Mouse (Mus musculus): ENCODE data around the gene Zcchc4.
"Not testable (repeated sequence)": the region's sequence is repeated elsewhere in the genome, so short reads cannot be mapped to it uniquely, and the experiment has no call there.

Zcchc4 gene

GRCm38 (mm10) chr5:52775237-52775636 lies at the start of gene Zcchc4:
Gene Zcchc4, plus strand, starts transcription at chr5:52775409.
- DNase-seq, result no peak

- DNase-seq, result no peak
Measured at GRCm38 (mm10) chr5:52727747-52728146, 47.5 kb upstream of the Zcchc4 start.

- no peak for DNase-seq
Measured at GRCm38 (mm10) chr5:52732811-52733210, 42.4 kb upstream of the Zcchc4 start.

GRCm38 (mm10) chr5:52736046-52736445 lies 39.2 kb upstream of the Zcchc4 start:
- no peak for DNase-seq

GRCm38 (mm10) chr5:52741391-52742111 lies 33.7 kb upstream of the Zcchc4 start, which contains the start of gene Pi4k2b:
Gene Pi4k2b, plus strand, starts transcription at chr5:52741574.
- peak; percentile 16 to 44 for DNase-seq

GRCm38 (mm10) chr5:52742112-52742813 lies 32.9 kb upstream of the Zcchc4 start:
- DNase-seq, result peak in 1 of 2 experiments; percentile 4

GRCm38 (mm10) chr5:52743231-52743630 lies 32.0 kb upstream of the Zcchc4 start:
- DNase-seq, result no peak

- DNase-seq, result no peak
Measured at GRCm38 (mm10) chr5:52746920-52747319, 28.3 kb upstream of the Zcchc4 start.

GRCm38 (mm10) chr5:52748732-52749131 lies 26.5 kb upstream of the Zcchc4 start:
- no peak for DNase-seq

GRCm38 (mm10) chr5:52753146-52753545 lies 22.1 kb upstream of the Zcchc4 start:
- DNase-seq, result no peak

GRCm38 (mm10) chr5:52754196-52754595 lies 21.0 kb upstream of the Zcchc4 start:
- DNase-seq, result no peak

- no peak for DNase-seq
Measured at GRCm38 (mm10) chr5:52755337-52755736, 19.9 kb upstream of the Zcchc4 start.

GRCm38 (mm10) chr5:52755989-52756388 lies 19.2 kb upstream of the Zcchc4 start:
- DNase-seq, result no peak

GRCm38 (mm10) chr5:52762586-52762985 lies 12.6 kb upstream of the Zcchc4 start:
- no peak for DNase-seq

- DNase-seq, result no peak
Measured at GRCm38 (mm10) chr5:52774267-52774666, 942 bp upstream of the Zcchc4 start.

GRCm38 (mm10) chr5:52776466-52777354 lies 1.5 kb downstream of the Zcchc4 start:
- DNase-seq, result not testable (repeated sequence)

- peak; percentile 81 to 88 for DNase-seq
Measured at GRCm38 (mm10) chr5:52782523-52783250, 7.5 kb downstream of the Zcchc4 start.

- DNase-seq, result no peak
Measured at GRCm38 (mm10) chr5:52783251-52783620, 8.0 kb downstream of the Zcchc4 start.

GRCm38 (mm10) chr5:52783957-52784356 lies 8.7 kb downstream of the Zcchc4 start:
- no peak for DNase-seq

- no peak for DNase-seq
Measured at GRCm38 (mm10) chr5:52786556-52787322, 11.5 kb downstream of the Zcchc4 start.

GRCm38 (mm10) chr5:52793230-52793629 lies 18.0 kb downstream of the Zcchc4 start:
- DNase-seq, result no peak

GRCm38 (mm10) chr5:52794109-52794508 lies 18.9 kb downstream of the Zcchc4 start:
- DNase-seq, result no peak
